Mouse (Mus musculus): ENCODE data around the gene Slc13a5. TPM values are rescaled to one million over a fixed set of nuclear protein-coding genes. Genes with fewer than 3 reads are reported as not detected.

Slc13a5 gene
- polyA plus RNA-seq, 1 experiment from 2014 or later = 0.46 TPM

- no peak overlapping the region for H3K9ac ChIP-seq (ENCODE audit: low read length)
- no peaks in the 10 kb centered on the region for H3K36me3 ChIP-seq (ENCODE audit: control insufficient read depth, insufficient read depth, low read length)
- ATAC-seq (ENCODE audit: insufficient read depth, low FRiP score, low TSS enrichment) (no peak), DNase-seq (ENCODE audit: low spot score) (no peak)
- H3K9me3 ChIP-seq (ENCODE audit: control insufficient read depth, low read length) = no peaks in the 10 kb centered on the region
- no peak overlapping the region for H3K4me2 ChIP-seq (ENCODE audit: low read depth)
- H3K27me3 ChIP-seq (ENCODE audit: control insufficient read depth, insufficient read depth, low read length) = no peaks in the 10 kb centered on the region
- WGBS = 82% methylated on average over 4 of the region's 4 CpGs
- peaks cover 3% of the 10 kb centered on the region; the same call in 1 of the 2 replicates for H3K4me1 ChIP-seq (ENCODE audit: control insufficient read depth, insufficient read depth, low read length)
- no peak overlapping the region for H3K27ac ChIP-seq (ENCODE audit: low read depth, low read length)
- no peak overlapping the region for H3K4me3 ChIP-seq (ENCODE audit: low read depth, low read length)
These were observed 43.6 kb downstream of the Slc13a5 start for GRCm38 (mm10) chr11:72223414-72223813.

GRCm38 (mm10) chr11:72221278-72221677 lies 45.7 kb downstream of the Slc13a5 start:
- Histone ChIP-seq H3K9ac (ENCODE audit: low read length) (no peak overlapping the region), H3K27me3 (ENCODE audit: control insufficient read depth, insufficient read depth, low read length) (no peaks in the 10 kb centered on the region), H3K27ac (ENCODE audit: low read depth, low read length) (no peak overlapping the region), H3K36me3 (ENCODE audit: control insufficient read depth, insufficient read depth, low read length) (no peaks in the 10 kb centered on the region), H3K9me3 (ENCODE audit: control insufficient read depth, low read length) (no peaks in the 10 kb centered on the region), H3K4me3 (ENCODE audit: low read depth, low read length) (no peak overlapping the region), H3K4me1 (ENCODE audit: control insufficient read depth, insufficient read depth, low read length) (peaks cover 3% of the 10 kb centered on the region; the same call in 1 of the 2 replicates), H3K4me2 (ENCODE audit: low read depth) (no peak overlapping the region)
- WGBS = 15% methylated on average over 6 of the region's 6 CpGs
- no peak for ATAC-seq (ENCODE audit: insufficient read depth, low FRiP score, low TSS enrichment)
- peak; percentile 69 for DNase-seq (ENCODE audit: low spot score)

GRCm38 (mm10) chr11:72217116-72217515 lies 49.9 kb downstream of the Slc13a5 start:
- Histone ChIP-seq H3K36me3 (ENCODE audit: control insufficient read depth, insufficient read depth, low read length) (no peaks in the 10 kb centered on the region), H3K4me2 (ENCODE audit: low read depth) (no peak overlapping the region), H3K9ac (ENCODE audit: low read length) (no peak overlapping the region), H3K4me1 (ENCODE audit: control insufficient read depth, insufficient read depth, low read length) (0 out of 2 replicates have a peak, but pooled peaks cover 3% of the 10 kb centered on the region), H3K27me3 (ENCODE audit: control insufficient read depth, insufficient read depth, low read length) (no peaks in the 10 kb centered on the region), H3K27ac (ENCODE audit: low read depth, low read length) (no peak overlapping the region), H3K4me3 (ENCODE audit: low read depth, low read length) (no peak overlapping the region), H3K9me3 (ENCODE audit: control insufficient read depth, low read length) (no peaks in the 10 kb centered on the region)
- DNase-seq (ENCODE audit: low spot score) = no peak
- 87% methylated on average over 5 of the region's 5 CpGs for WGBS
- ATAC-seq (ENCODE audit: insufficient read depth, low FRiP score, low TSS enrichment) = no peak

- Histone ChIP-seq H3K27me3 (ENCODE audit: control insufficient read depth, insufficient read depth, low read length) (no peaks in the 10 kb centered on the region), H3K4me2 (ENCODE audit: low read depth) (peak within 1 kb of the TSS; percentile 97), H3K9me3 (ENCODE audit: control insufficient read depth, low read length) (no peaks in the 10 kb centered on the region), H3K9ac (ENCODE audit: low read length) (peak within 1 kb of the TSS; percentile 72), H3K27ac (ENCODE audit: low read depth, low read length) (peak within 1 kb of the TSS; percentile 4), H3K4me1 (ENCODE audit: control insufficient read depth, insufficient read depth, low read length) (0 out of 2 replicates have a peak, but pooled peaks cover 3% of the 10 kb centered on the region), H3K36me3 (ENCODE audit: control insufficient read depth, insufficient read depth, low read length) (0 out of 2 replicates have a peak, but pooled peaks cover 2% of the 10 kb centered on the region), H3K4me3 (ENCODE audit: low read depth, low read length) (peak within 1 kb of the TSS; percentile 85)
- WGBS = 4% methylated on average over 29 of the region's 29 CpGs
- peak; percentile 71 for ATAC-seq (ENCODE audit: insufficient read depth, low FRiP score, low TSS enrichment)
- DNase-seq (ENCODE audit: low spot score) = peak; percentile 59
These were observed 51.6 kb downstream of the Slc13a5 start, which contains the start of gene Med31 for GRCm38 (mm10) chr11:72215410-72215797. Med31 (minus strand) TSS chr11:72215592.

GRCm38 (mm10) chr11:72214591-72215409 lies 52.2 kb downstream of the Slc13a5 start:
- H3K27ac ChIP-seq (ENCODE audit: low read depth, low read length) = peak overlapping the region; percentile 4

GRCm38 (mm10) chr11:72207834-72208377 lies 59.1 kb downstream of the Slc13a5 start:
- no peaks in the 10 kb centered on the region for H3K9me3 ChIP-seq (ENCODE audit: control insufficient read depth, low read length)
- H3K4me1 ChIP-seq (ENCODE audit: control insufficient read depth, insufficient read depth, low read length) = peaks cover 13% of the 10 kb centered on the region
- peak overlapping the region; percentile 51 for H3K4me2 ChIP-seq (ENCODE audit: low read depth)
- H3K27me3 ChIP-seq (ENCODE audit: control insufficient read depth, insufficient read depth, low read length) = no peaks in the 10 kb centered on the region
- no peak overlapping the region for H3K27ac ChIP-seq (ENCODE audit: low read depth, low read length)
- peak overlapping the region; percentile 78 for H3K9ac ChIP-seq (ENCODE audit: low read length)
- H3K36me3 ChIP-seq (ENCODE audit: control insufficient read depth, insufficient read depth, low read length) = 0 out of 2 replicates have a peak, but pooled peaks cover 2% of the 10 kb centered on the region
- ATAC-seq (ENCODE audit: insufficient read depth, low FRiP score, low TSS enrichment) (no peak), DNase-seq (ENCODE audit: low spot score) (no peak)
- peak overlapping the region; percentile 87 for H3K4me3 ChIP-seq (ENCODE audit: low read depth, low read length)
- 22% methylated on average over 17 of the region's 17 CpGs for WGBS

More at GRCm38 (mm10) chr11:72214591-72215409, 52.2 kb downstream of the Slc13a5 start:
- Histone ChIP-seq H3K4me3 (ENCODE audit: low read depth, low read length) (peak overlapping the region; percentile 85), H3K27me3 (ENCODE audit: control insufficient read depth, insufficient read depth, low read length) (no peaks in the 10 kb centered on the region), H3K4me2 (ENCODE audit: low read depth) (peak overlapping the region; percentile 97), H3K4me1 (ENCODE audit: control insufficient read depth, insufficient read depth, low read length) (0 out of 2 replicates have a peak, but pooled peaks cover 3% of the 10 kb centered on the region), H3K9ac (ENCODE audit: low read length) (peak overlapping the region; percentile 72), H3K9me3 (ENCODE audit: control insufficient read depth, low read length) (no peaks in the 10 kb centered on the region), H3K36me3 (ENCODE audit: control insufficient read depth, insufficient read depth, low read length) (0 out of 2 replicates have a peak, but pooled peaks cover 2% of the 10 kb centered on the region)
- ATAC-seq (ENCODE audit: insufficient read depth, low FRiP score, low TSS enrichment) (peak; percentile 95), DNase-seq (ENCODE audit: low spot score) (peak; percentile 98)
- WGBS = 1% methylated on average over 51 of the region's 51 CpGs

GRCm38 (mm10) chr11:72207204-72207833 lies 59.7 kb downstream of the Slc13a5 start, which contains the start of the genes 4933427D14Rik and Txndc17:
4933427D14Rik (minus strand) TSS chr11:72207459.
Txndc17 (plus strand) TSS chr11:72207547.
- Histone ChIP-seq H3K9me3 (ENCODE audit: control insufficient read depth, low read length) (no peaks in the 10 kb centered on the region), H3K4me2 (ENCODE audit: low read depth) (peak within 1 kb of the TSS; percentile 51), H3K27ac (ENCODE audit: low read depth, low read length) (peak within 1 kb of the TSS; percentile 15; the same call in 1 of the 2 replicates), H3K4me3 (ENCODE audit: low read depth, low read length) (peak within 1 kb of the TSS; percentile 87), H3K4me1 (ENCODE audit: control insufficient read depth, insufficient read depth, low read length) (peaks cover 13% of the 10 kb centered on the region), H3K36me3 (ENCODE audit: control insufficient read depth, insufficient read depth, low read length) (0 out of 2 replicates have a peak, but pooled peaks cover 2% of the 10 kb centered on the region), H3K27me3 (ENCODE audit: control insufficient read depth, insufficient read depth, low read length) (no peaks in the 10 kb centered on the region), H3K9ac (ENCODE audit: low read length) (peak within 1 kb of the TSS; percentile 78)
- peak; percentile 92 for ATAC-seq (ENCODE audit: insufficient read depth, low FRiP score, low TSS enrichment)
- 0% methylated on average over 42 of the region's 42 CpGs for WGBS
- DNase-seq (ENCODE audit: low spot score) = peak; percentile 89

Data from neural tube, embryonic 11.5 days (tissue).